Mouse (Mus musculus) frontal cortex, postnatal 14 days (tissue): ENCODE measurements around the gene Fgd3.

ENCODE experiments used
- DNase-seq, 2 experiments: peaks; one replicate each; pipeline ENCODE4 v3.0.0; 2022; ENCODE audit warnings: low spot score in 2 of 2

The Fgd3 gene

GRCm38 (mm10) chr13:49248467-49248862 lies 71.6 kb downstream of the Fgd3 start, which contains the start of gene Susd3:
TSS of gene Susd3 (minus strand) at chr13:49248706.
- no peak for DNase-seq

- no peak for DNase-seq
Observed at GRCm38 (mm10) chr13:49247740-49248466, 72.2 kb downstream of the Fgd3 start.

DNA sequence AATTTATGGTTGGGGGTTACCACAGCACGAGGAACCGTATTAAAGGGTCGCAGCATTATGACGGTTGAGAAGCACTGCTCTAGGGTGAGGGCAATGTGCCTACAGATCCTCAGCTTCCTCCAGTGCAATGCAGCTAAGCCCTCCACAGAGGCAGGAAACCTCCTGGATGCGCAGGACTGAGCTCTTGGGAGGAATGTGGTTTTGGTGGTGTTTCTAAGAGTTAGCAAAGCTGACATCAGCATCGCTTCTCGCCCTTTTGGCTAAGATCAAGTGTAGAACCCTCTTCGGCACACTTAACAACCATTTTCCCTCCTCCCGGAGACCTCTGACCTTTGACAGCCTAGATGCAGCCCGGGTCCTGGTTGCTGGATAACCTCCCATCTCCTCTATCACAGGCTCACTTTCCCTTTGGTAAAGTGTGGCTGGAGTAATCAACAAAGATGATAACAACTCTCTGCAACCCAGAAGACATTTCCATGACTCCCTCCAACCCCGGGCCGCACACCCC lies 72.8 kb downstream of the Fgd3 start:
- no peak for DNase-seq

GRCm38 (mm10) chr13:49246626-49247025 lies 73.5 kb downstream of the Fgd3 start:
- no peak for DNase-seq

GRCm38 (mm10) chr13:49246011-49246410 lies 74.1 kb downstream of the Fgd3 start:
- no peak for DNase-seq

DNA sequence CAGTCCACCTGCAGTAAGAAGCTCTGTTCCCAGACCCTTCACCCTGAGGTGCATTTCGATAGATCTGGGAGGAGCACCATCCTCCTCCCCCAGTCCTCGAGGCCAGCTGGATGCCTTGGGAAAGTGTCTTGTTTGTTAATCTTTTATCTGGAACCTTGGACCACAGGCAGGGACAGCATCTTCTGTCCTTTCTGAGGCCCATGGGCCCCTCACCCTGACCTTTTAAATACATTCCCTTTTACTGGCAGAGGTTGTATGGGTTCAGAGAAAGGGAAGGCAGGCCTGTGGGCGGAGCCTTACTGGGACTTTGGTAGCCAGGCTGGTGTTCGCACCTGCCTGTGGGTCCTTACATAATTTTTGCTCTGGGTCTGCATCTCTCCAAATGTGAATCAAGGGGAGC lies 74.9 kb downstream of the Fgd3 start:
- no peak for DNase-seq

DNA sequence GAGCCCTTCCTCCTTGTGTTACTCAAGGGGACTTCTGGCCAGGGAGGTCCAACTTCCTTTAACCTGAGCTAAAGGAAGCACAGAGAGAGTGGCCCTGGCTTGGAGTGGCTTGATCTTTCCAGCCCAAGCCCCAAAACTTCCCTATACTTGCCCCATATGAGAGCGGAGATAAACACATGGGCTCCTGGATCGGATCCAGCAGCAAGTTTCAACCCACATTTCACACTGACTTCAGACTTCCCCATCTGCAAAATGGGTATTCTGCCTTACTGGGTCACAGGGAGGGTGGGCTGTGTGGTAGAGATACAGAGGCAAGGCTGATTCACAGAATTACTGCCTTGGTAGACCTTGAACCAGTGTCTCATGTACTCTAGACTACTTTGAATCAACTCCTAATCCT lies 76.6 kb downstream of the Fgd3 start:
- DNase-seq: no peak

DNA sequence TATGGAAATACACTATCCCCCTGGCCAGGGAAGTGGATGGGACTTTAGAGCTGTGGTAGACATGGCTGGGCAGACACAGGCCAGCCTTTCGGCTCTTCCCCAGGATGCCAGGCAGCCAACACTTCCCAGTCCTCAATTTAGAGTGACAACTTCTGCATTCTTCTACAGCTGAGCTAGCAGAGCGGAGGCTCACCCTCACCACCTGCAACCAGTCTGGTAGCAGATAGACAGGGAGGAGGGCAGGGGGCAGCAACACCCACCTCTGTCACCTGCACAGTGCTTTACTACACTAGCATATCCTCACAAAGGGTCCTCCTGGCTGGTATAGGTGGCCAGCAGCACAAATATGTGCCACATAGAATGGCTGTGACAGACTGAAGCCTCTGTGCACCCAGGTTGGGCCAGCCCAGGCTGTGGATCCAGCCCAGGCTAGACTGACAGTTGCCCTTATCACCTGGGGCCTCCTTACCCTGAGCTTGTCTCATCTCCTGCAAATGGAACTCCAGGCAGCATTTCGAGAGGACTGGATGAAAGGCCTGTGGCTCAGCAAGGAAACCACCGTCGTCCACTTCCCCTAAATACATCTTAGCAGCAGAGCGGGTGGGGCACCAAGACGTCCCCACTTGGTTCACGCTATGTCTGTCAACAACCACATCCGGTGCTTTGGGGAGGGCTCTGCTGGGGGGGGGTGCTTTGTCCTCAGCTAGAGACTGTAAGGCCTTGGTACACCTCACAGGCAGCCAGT lies 77.6 kb downstream of the Fgd3 start:
- DNase-seq: no peak

- DNase-seq: no peak
Observed at GRCm38 (mm10) chr13:49238737-49239136, 81.4 kb downstream of the Fgd3 start.

GRCm38 (mm10) chr13:49237617-49238016 lies 82.5 kb downstream of the Fgd3 start:
- DNase-seq: no peak

DNA sequence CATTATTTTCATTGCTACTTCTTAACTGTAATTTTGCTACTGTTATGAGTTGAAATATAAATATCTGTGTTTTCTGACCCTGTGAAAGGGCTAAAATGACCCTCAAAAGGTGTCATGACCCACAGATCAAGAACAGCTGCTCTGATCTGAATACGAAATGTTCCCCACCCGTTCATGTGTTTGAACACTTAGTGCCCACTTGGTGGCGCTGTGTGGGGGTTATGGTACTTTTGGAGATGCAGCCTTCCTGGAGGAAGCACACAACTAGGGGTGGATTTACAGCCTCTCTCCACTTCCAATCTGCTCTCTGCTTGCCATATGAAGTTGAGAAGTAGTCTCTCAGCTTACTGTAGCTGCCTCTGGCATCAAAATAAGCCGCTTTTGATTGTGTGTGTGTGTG lies 85.4 kb downstream of the Fgd3 start:
- DNase-seq: no peak

GRCm38 (mm10) chr13:49233792-49234572 lies 86.1 kb downstream of the Fgd3 start:
- no peak for DNase-seq

GRCm38 (mm10) chr13:49225633-49226032 lies 94.5 kb downstream of the Fgd3 start:
- DNase-seq: no peak

DNA sequence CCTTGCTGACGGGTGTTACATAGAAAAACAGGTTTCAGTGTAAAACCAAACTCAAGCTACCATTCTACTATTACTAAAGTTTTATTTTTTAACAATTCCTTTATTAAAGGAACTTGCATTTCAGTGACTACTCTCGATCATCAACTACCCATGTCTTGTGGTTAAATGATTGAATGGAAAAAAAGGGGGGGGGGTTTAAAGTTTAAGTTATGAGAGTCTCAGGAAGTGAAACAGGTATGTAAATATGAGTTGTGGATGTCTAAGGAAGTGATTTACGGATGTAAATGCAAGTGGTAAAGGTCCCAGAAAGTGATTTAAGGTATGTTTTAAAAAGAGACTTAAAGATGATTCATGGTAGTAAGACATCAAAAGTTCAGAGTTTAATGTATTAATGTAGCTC lies 95.0 kb downstream of the Fgd3 start:
- no peak for DNase-seq

DNA sequence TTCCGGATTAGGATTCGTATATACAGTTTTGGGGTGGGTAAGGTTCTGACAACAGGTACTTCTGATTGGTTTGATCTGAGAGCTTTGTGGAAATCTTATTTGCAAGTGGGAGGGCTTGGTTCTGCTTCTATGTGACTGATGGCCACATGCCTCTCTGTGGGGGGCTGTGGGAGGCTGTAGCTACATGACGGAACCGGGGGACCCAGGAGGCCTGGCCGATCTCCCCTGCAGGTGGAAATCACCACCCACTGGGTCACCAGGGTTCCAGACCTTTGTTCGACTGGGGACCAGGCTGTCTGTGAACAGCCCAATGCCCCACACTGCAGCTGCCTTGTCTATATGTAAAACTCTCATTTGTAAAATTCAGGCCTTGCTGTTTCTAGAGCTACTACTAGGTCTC lies 95.4 kb downstream of the Fgd3 start:
- no peak for DNase-seq

DNA sequence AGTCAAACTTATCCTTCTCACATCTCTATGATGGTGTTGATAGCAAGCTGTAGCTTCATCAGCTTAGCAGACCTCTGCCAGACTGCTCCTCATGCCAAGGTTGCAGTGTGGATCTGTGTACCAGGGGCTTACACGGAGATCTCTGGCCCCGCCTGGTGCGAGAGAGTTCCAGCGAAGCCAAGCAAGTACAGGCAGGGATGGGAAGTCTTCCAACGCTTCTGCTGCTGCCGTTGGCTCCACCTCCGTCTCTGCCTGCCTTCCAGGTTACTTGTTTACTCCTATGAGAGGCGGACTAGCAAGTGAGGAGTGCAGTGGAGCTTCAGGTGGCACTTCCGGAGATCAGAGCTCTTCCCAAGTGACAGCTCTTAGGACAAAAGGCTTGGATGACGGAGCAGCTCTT lies 95.8 kb downstream of the Fgd3 start:
- DNase-seq: no peak

DNA sequence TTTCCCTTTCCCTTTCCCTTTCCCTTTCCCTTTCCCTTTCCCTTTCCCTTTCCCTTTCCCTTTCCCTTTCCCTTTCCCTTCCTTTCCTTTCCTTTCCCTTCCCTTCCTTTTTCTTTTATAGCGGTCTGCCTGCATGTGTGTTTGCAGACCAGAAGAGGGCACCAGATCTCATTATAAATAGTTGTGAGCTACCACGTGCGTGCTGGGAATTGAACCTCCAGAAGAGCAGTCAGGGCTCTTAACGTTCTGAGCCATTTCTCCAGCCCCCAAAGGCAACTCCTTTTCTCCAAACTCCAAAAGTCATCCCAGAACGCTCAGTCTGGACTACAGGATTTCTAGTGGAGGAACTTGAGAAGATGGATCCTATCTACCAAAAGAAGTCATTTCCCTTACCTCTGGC lies 99.2 kb downstream of the Fgd3 start:
- no peak for DNase-seq

GRCm38 (mm10) chr13:49219367-49219766 lies 100.7 kb downstream of the Fgd3 start:
- no peak for DNase-seq

DNA sequence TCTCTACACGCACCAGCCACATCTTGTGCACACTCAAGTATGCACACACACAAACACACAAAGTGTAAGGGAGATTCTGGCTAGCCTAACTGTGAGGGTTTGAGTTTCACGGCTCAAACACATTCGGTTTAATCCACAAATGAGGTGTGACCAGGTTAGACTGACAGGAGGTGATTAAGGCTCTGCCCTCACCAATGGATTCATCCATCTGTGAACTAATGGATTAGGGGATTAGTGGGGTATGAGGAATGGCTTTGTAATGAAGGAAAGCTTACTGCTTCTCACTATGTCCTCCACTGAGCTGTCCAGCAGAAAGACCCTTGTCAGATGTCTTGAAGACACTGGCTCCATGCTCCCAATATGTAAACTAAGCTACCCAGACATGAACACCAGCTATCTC lies 101.5 kb downstream of the Fgd3 start:
- DNase-seq: no peak

GRCm38 (mm10) chr13:49216808-49217561 lies 103.1 kb downstream of the Fgd3 start:
- DNase-seq: no peak

DNA sequence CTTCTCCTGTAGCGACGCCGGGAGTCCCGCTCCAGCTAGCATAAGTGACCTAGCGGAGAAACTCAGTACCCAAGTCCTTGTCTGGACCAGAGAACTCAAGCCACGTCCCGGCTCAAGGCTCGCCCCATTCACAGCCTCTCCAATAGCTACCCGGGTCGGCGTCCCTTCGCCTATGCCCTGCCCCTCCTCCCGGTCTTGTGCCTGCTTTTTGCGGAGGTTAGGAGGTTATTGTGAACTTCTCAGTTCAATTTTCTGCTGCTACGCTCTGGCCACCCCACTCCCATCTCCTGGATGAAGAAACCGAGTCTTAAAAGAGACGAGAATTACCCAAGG lies 103.9 kb downstream of the Fgd3 start:
- no peak for DNase-seq
